Mouse (Mus musculus): ENCODE results near the gene Poc1b. TPM values are rescaled to one million over a fixed set of nuclear protein-coding genes. Genes with fewer than 3 reads are reported as not detected.

Gene Poc1b
- polyA plus RNA-seq, 1 experiment from 2014 or later: 33.5 TPM

GRCm38 (mm10) chr10:99126954-99127353, 20.1 kb downstream of the Poc1b start:
- ATAC-seq (ENCODE audit: insufficient read depth) (no peak), DNase-seq (no peak)
- H3K9me3 ChIP-seq (ENCODE audit: low read depth, low read length): no peaks in the 10 kb centered on the region
- H3K4me2 ChIP-seq: no peak overlapping the region
- no peaks in the 10 kb centered on the region for H3K4me1 ChIP-seq (ENCODE audit: insufficient read depth)
- TF ChIP-seq CTCF (IDR thresholded peaks at IDR 0.05; ENCODE audit: low read depth): no peak
- no peak overlapping the region for H3K4me3 ChIP-seq (ENCODE audit: low read depth, low read length)
- H3K36me3 ChIP-seq (ENCODE audit: insufficient read depth): 0 out of 2 replicates have a peak, but pooled peaks cover 16% of the 10 kb centered on the region
- no peaks in the 10 kb centered on the region for H3K27me3 ChIP-seq (ENCODE audit: insufficient read depth, low read length)
- no peak overlapping the region for H3K9ac ChIP-seq
- 85% methylated on average over 14 of the region's 14 CpGs for WGBS
- H3K27ac ChIP-seq (ENCODE audit: low read depth): no peak overlapping the region

- DNase-seq (no peak), ATAC-seq (ENCODE audit: insufficient read depth) (no peak)
- Histone ChIP-seq H3K36me3 (ENCODE audit: insufficient read depth) (0 out of 2 replicates have a peak, but pooled peaks cover 19% of the 10 kb centered on the region), H3K4me2 (no peak overlapping the region), H3K9me3 (ENCODE audit: low read depth, low read length) (no peaks in the 10 kb centered on the region), H3K4me3 (ENCODE audit: low read depth, low read length) (no peak overlapping the region), H3K27me3 (ENCODE audit: insufficient read depth, low read length) (no peaks in the 10 kb centered on the region), H3K4me1 (ENCODE audit: insufficient read depth) (no peaks in the 10 kb centered on the region), H3K9ac (no peak overlapping the region; the same call in 1 of the 2 replicates), H3K27ac (ENCODE audit: low read depth) (no peak overlapping the region)
- WGBS: 75% methylated on average over 11 of the region's 11 CpGs
- no peak for TF ChIP-seq CTCF (IDR thresholded peaks at IDR 0.05; ENCODE audit: low read depth)
Measured at GRCm38 (mm10) chr10:99127691-99128261, 20.9 kb downstream of the Poc1b start.

GRCm38 (mm10) chr10:99130611-99131010, 23.8 kb downstream of the Poc1b start:
- no peaks in the 10 kb centered on the region for H3K9me3 ChIP-seq (ENCODE audit: low read depth, low read length)
- no peak overlapping the region for H3K9ac ChIP-seq
- peaks cover 22% of the 10 kb centered on the region; the same call in 1 of the 2 replicates for H3K36me3 ChIP-seq (ENCODE audit: insufficient read depth)
- H3K27ac ChIP-seq (ENCODE audit: low read depth): no peak overlapping the region
- ATAC-seq (ENCODE audit: insufficient read depth): no peak
- no peaks in the 10 kb centered on the region for H3K27me3 ChIP-seq (ENCODE audit: insufficient read depth, low read length)
- no peak for TF ChIP-seq CTCF (IDR thresholded peaks at IDR 0.05; ENCODE audit: low read depth)
- H3K4me3 ChIP-seq (ENCODE audit: low read depth, low read length): no peak overlapping the region
- peak; percentile 39 for DNase-seq
- H3K4me1 ChIP-seq (ENCODE audit: insufficient read depth): no peaks in the 10 kb centered on the region
- H3K4me2 ChIP-seq: no peak overlapping the region
- WGBS: 43% methylated on average over 6 of the region's 6 CpGs

- Histone ChIP-seq H3K27me3 (ENCODE audit: insufficient read depth, low read length) (no peaks in the 10 kb centered on the region), H3K9ac (no peak overlapping the region), H3K4me1 (ENCODE audit: insufficient read depth) (no peaks in the 10 kb centered on the region), H3K9me3 (ENCODE audit: low read depth, low read length) (no peaks in the 10 kb centered on the region), H3K4me3 (ENCODE audit: low read depth, low read length) (no peak overlapping the region), H3K4me2 (no peak overlapping the region), H3K27ac (ENCODE audit: low read depth) (no peak overlapping the region), H3K36me3 (ENCODE audit: insufficient read depth) (peaks cover 18% of the 10 kb centered on the region; the same call in 1 of the 2 replicates)
- WGBS: 61% methylated on average over 5 of the region's 5 CpGs
- ATAC-seq (ENCODE audit: insufficient read depth) (peak; percentile 19; the same call in 1 of the 2 replicates), DNase-seq (no peak)
- TF ChIP-seq CTCF (IDR thresholded peaks at IDR 0.05; ENCODE audit: low read depth): no peak
Measured at GRCm38 (mm10) chr10:99131298-99131697, 24.5 kb downstream of the Poc1b start.

- no peak overlapping the region for H3K9ac ChIP-seq
Measured at GRCm38 (mm10) chr10:99132189-99132588, 25.4 kb downstream of the Poc1b start.

GRCm38 (mm10) chr10:99132595-99133272, 25.9 kb downstream of the Poc1b start:
- 92% methylated on average over 11 of the region's 11 CpGs for WGBS
- no peaks in the 10 kb centered on the region for H3K4me1 ChIP-seq (ENCODE audit: insufficient read depth)
- no peak for ATAC-seq (ENCODE audit: insufficient read depth)
- no peak overlapping the region for H3K9ac ChIP-seq
- DNase-seq: no peak
- no peak overlapping the region for H3K4me3 ChIP-seq (ENCODE audit: low read depth, low read length)
- H3K9me3 ChIP-seq (ENCODE audit: low read depth, low read length): no peaks in the 10 kb centered on the region
- H3K27me3 ChIP-seq (ENCODE audit: insufficient read depth, low read length): no peaks in the 10 kb centered on the region
- H3K36me3 ChIP-seq (ENCODE audit: insufficient read depth): peaks cover 13% of the 10 kb centered on the region; the same call in 1 of the 2 replicates
- H3K4me2 ChIP-seq: no peak overlapping the region
- no peak overlapping the region for H3K27ac ChIP-seq (ENCODE audit: low read depth)
- no peak for TF ChIP-seq CTCF (IDR thresholded peaks at IDR 0.05; ENCODE audit: low read depth)

More at GRCm38 (mm10) chr10:99132189-99132588, 25.4 kb downstream of the Poc1b start:
- Histone ChIP-seq H3K27ac (ENCODE audit: low read depth) (no peak overlapping the region), H3K27me3 (ENCODE audit: insufficient read depth, low read length) (no peaks in the 10 kb centered on the region), H3K36me3 (ENCODE audit: insufficient read depth) (peaks cover 13% of the 10 kb centered on the region; the same call in 1 of the 2 replicates), H3K9me3 (ENCODE audit: low read depth, low read length) (no peaks in the 10 kb centered on the region), H3K4me2 (no peak overlapping the region), H3K4me1 (ENCODE audit: insufficient read depth) (no peaks in the 10 kb centered on the region), H3K4me3 (ENCODE audit: low read depth, low read length) (no peak overlapping the region)
- no peak for TF ChIP-seq CTCF (IDR thresholded peaks at IDR 0.05; ENCODE audit: low read depth)
- 52% methylated on average over 6 of the region's 6 CpGs for WGBS
- peak; percentile 28 for DNase-seq
- ATAC-seq (ENCODE audit: insufficient read depth): peak; percentile 44; the same call in 1 of the 2 replicates

- no peak overlapping the region for H3K4me3 ChIP-seq (ENCODE audit: low read depth, low read length)
- TF ChIP-seq CTCF (IDR thresholded peaks at IDR 0.05; ENCODE audit: low read depth): no peak
- H3K27ac ChIP-seq (ENCODE audit: low read depth): no peak overlapping the region
- no peaks in the 10 kb centered on the region for H3K27me3 ChIP-seq (ENCODE audit: insufficient read depth, low read length)
- peaks cover 10% of the 10 kb centered on the region; the same call in 1 of the 2 replicates for H3K36me3 ChIP-seq (ENCODE audit: insufficient read depth)
- ATAC-seq (ENCODE audit: insufficient read depth): no peak
- 94% methylated on average over 16 of the region's 16 CpGs for WGBS
- H3K4me1 ChIP-seq (ENCODE audit: insufficient read depth): no peaks in the 10 kb centered on the region
- DNase-seq: no peak
- no peak overlapping the region for H3K9ac ChIP-seq
- no peak overlapping the region for H3K4me2 ChIP-seq
- H3K9me3 ChIP-seq (ENCODE audit: low read depth, low read length): no peaks in the 10 kb centered on the region
Measured at GRCm38 (mm10) chr10:99133321-99133875, 26.6 kb downstream of the Poc1b start.
